Mouse (Mus musculus): ENCODE measurements at regions not wholly inside any gene's neighbourhood (a gene's known extent, or its start where the extent isn't known, plus 50 kb on each side); places are given as distances from the start of the nearest gene placed in this dataset.
A peak's percentile ranks its signal among the peaks of the same experiment; 100 is the strongest.

- intact Hi-C loops (cut with DNase I): no loop called here
- DNase-seq: no peak
Observed at GRCm38 (mm10) chr17:79497629-79498028, 114.0 kb upstream of the Rmdn2 start.

DNA sequence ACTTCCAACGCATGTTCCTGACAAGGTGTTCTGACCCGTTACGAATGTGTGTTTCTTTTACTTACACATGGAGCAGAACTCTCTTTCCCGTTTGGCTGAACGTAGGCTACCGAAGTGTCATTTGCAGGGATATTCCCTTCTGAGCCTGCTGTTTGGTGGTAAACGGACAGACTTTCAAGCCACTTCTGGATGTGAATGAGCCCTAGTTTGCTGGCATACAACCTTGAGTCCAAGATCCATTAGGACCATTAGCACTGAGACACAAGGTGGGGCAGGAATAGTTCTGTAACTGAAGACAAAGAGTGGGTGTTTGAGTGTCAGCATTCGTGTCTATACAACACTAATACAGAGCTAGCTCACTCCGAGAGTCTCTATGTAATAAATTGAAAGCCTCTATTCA lies 113.3 kb upstream of the Rmdn2 start:
- intact Hi-C loops (cut with DNase I): no loop called here
- DNase-seq: no peak

- peak; percentile 71 for DNase-seq
- intact Hi-C loops (cut with DNase I): no loop called here
Observed at GRCm38 (mm10) chr17:79501031-79501474, 110.6 kb upstream of the Rmdn2 start.

DNA sequence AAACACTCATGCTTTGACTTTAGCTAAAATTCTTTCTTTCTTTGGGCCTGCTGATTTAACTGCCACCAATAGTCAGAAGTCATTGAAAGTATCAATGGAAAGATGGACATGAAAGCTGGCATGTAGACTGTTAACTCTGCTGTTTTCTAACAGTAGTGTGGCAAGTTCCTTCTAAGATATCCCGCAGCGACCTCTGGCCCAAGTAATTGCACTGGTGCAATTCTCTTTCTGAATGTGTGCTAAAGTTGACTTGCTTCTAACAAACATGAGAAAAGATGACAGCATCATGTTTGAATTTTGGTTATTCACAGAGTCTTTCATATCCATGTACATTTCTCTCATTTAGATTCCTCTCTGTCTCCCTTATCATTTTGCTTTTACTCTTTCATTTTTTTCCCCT lies 109.7 kb upstream of the Rmdn2 start:
- intact Hi-C loops (cut with DNase I): no loop called here
- DNase-seq: no peak

DNA sequence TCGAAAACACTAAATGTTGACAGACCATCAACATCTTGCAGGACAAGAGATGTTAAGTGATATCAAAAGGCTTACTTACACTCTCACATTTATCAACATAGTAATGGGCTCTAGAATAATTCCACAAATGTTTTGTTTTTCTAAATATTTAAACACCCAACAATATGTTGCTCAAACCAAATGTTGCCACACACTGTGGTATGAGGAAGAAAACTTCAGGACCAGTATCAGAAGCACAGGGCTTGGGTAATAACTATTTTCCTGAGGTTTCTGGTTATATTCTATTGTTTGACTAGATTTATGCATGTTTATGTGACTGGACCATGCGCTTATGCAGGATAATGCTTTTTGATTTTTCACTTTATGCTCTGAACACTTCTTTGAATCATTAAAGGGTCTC lies 108.6 kb upstream of the Rmdn2 start:
- no peak for DNase-seq
- intact Hi-C loops (cut with DNase I): no loop called here

- no peak for DNase-seq
- intact Hi-C loops (cut with DNase I): no loop called here
Observed at GRCm38 (mm10) chr17:79504209-79504608, 107.5 kb upstream of the Rmdn2 start.

GRCm38 (mm10) chr17:79505565-79505964 lies 106.1 kb upstream of the Rmdn2 start:
- DNase-seq: no peak
- intact Hi-C loops (cut with DNase I): no loop called here

DNA sequence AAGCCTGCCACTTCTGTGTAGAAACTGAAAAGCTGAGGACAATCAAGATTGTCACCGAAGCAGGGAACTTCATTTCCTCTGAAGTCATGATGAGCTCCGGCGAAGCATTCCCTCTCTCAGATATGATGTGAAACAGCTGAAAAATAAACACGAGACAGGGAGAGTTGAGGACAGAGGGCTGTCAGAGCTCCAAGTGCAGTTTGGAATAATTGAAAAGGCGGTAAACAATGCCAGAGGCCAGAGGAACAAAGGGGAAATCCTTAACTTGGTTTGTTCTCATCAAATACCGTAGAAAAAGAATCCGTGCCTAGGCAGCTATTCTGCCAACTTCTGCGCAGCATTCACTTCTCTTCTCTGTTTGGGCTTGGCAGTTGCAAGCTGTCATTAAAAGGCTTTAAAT lies 102.4 kb upstream of the Rmdn2 start:
- intact Hi-C loops (cut with DNase I): no loop called here

DNA sequence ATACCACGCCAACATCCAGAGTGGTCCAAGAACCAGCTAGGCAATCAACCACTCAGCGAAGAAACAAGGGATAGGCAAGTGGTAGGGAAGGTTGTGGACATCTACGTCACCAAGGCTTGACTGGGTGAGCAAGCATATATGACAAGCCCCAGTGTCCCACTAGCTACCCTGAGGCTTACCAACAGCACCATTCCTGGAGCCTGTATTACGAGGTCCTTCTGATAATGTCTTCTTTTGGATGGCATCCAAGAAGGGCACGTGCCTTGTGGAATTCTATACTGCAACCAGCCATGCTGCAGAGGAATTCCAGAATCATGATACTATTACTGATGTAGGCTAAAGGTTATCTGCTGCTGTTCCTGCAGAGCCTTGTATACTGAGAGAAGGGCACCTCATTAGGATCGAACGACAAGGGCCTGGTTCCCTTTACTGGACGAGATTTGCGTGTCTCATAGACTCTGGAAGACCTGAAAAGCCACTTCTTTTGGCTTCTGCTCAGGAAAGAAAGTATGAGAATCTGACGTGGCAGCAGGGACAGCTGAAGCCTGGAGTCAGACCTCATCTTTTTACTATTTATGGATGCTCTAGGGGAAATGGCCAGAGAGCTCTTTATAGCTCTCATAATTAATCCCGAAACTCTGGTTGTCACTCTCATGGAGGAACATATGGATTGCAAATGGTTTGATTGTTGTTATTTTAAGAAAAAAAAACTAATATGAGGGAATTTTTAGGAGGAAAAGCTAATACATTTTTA lies 101.5 kb upstream of the Rmdn2 start:
- no peak for DNase-seq
- intact Hi-C loops (cut with DNase I): no loop called here

More for the DNA sequence above, 102.4 kb upstream of the Rmdn2 start:
- no peak for DNase-seq

DNA sequence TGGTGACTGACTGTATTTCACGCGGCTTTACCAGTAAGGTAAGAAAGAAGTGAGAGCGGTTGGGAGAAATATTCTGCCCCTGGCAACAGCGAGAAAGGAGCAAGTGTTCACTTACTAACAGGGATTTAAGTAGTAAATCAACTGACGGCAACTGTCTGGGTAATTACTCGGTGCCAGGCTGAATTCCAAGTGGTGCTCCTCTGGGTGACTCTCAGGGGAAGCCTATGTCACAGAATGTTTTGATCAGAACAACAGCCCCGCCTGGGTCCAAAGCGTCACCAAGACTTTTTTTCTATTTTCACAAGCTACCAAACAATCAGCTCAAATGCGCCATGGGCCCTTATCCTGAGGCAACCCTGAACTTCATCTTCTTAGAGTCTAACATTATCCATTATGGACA lies 100.4 kb upstream of the Rmdn2 start:
- DNase-seq: no peak
- intact Hi-C loops (cut with DNase I): no loop called here

- no peak for DNase-seq
- intact Hi-C loops (cut with DNase I): no loop called here
Observed at GRCm38 (mm10) chr17:79514076-79514475, 97.6 kb upstream of the Rmdn2 start.

DNA sequence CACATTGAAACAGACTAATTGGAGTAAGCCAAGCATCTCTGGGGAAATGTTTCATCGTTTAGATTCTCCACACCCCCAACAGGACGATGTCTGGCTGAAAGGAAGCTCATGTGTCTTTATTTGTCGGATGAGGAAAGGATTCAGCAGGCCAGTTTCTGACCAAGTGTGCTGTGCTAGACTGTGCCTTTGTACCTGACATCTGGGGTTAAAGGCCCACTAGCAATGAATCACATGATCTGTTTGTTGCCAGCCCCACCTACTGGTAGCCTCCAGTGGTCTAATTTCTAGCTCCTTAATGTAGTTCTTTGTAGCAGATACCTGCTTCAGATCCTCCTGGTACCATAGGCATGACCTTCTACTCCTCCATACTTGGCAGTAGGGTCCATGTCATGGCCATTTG lies 93.5 kb upstream of the Rmdn2 start:
- DNase-seq: no peak
- intact Hi-C loops (cut with DNase I): no loop called here

DNA sequence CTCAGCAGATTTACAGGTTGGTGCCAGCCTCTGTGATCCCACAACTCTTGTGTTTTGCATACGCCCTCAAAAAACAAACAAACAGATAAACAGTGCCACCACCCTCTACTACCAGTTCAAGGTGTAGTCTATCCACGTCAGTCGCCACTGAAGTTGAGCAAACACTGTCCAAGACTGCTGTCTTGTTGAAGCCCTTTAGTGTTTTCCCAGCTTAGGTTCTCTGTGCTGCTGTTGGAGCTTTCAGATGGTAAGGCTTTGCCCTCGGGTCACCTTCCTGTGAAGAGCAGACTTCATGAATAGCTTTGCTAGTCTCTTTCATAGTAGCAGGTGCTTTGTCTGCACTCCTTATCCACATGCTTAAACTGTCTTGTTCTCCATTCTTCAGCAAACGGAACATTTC lies 93.0 kb upstream of the Rmdn2 start:
- no peak for DNase-seq
- intact Hi-C loops (cut with DNase I): no loop called here

GRCm38 (mm10) chr17:79519356-79519755 lies 92.3 kb upstream of the Rmdn2 start:
- no peak for DNase-seq
- intact Hi-C loops (cut with DNase I): no loop called here

- DNase-seq: no peak
- intact Hi-C loops (cut with DNase I): no loop called here
Observed at GRCm38 (mm10) chr17:79520283-79520682, 91.4 kb upstream of the Rmdn2 start.

- DNase-seq: no peak
- intact Hi-C loops (cut with DNase I): no loop called here
Observed at GRCm38 (mm10) chr17:79521691-79522090, 90.0 kb upstream of the Rmdn2 start.

DNA sequence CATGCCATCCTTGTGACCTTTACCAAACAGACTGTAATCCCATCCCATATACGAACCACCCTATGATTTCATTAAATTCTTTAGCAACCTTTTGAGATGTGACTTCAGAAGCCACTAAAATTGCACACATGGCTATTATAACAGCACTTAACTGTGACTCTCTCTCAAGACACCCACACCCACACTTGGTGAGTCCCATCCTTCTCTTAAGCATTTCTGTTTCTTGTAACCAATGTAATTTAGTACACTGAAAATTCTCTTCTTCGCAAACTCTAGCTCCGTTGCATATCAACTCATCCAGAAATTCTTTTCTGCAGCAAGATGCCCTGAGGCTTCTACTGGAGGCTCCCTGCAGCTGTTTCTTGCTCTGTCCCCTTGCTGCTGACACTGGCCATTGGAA lies 88.4 kb upstream of the Rmdn2 start:
- intact Hi-C loops (cut with DNase I): no loop called here
- no peak for DNase-seq

DNA sequence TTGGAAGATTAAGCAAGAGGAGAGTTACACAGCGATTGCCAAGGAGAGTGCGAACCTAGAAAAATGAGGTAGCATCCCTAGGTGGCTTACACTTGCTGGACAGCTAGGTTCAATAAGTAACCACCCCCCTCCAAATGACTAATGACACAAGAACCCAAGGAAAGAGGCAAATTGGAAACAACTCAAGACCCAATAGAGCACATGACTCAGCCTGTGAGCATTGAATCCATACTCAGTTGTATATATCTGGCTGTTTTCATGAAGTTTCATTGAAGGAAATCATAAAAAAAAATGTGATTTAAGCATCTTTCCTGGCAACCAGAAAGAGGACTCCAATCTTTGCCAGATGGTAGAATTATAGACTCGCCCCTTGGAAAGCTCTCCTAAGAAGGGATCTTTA lies 84.3 kb upstream of the Rmdn2 start:
- no peak for DNase-seq
- intact Hi-C loops (cut with DNase I): no loop called here

DNA sequence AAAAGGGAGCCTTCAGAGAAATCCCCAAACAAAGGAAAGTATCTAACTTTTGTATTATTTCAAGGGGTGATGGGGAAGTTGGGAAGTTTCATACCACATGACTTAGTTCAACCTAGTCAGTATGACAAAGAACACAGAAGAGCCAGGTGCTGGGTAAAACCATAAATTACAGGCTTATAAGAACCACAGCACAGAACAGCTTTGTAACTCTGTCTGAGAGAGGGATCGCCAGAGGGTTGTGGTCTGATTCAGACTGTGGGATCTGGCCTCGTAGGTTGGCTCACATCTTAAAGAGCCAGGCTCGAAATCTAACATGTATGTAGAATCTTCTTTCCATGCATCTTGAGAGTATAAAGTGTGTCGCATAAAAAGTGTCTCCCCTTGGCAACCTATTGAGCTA lies 75.1 kb upstream of the Rmdn2 start:
- intact Hi-C loops (cut with DNase I): no loop called here

GRCm38 (mm10) chr17:79538789-79539188 lies 72.9 kb upstream of the Rmdn2 start:
- DNase-seq: no peak
- intact Hi-C loops (cut with DNase I): no loop called here

More for the DNA sequence above, 75.1 kb upstream of the Rmdn2 start:
- no peak for DNase-seq

GRCm38 (mm10) chr17:79540038-79540437 lies 71.6 kb upstream of the Rmdn2 start:
- no peak for DNase-seq
- intact Hi-C loops (cut with DNase I): no loop called here

DNA sequence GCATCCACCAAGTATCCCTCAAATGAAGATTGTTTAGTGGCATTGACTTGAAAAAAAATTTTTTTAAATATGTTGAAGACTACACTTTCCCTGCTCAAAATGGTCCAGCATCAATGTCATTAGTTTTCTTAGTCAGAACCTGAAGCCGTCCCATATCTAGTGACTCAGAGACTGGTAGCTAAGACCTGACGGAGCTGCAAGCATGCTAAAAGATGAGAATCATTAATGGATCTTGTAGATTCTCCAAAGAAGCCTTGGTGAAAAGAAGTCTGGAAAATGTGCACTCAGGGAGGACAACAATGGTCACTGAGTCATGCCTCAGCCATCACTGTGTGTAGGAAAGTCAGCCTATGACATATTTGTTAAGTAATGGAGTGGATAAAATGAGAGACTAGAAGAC lies 71.2 kb upstream of the Rmdn2 start:
- intact Hi-C loops (cut with DNase I): no loop called here
- DNase-seq: no peak

DNA sequence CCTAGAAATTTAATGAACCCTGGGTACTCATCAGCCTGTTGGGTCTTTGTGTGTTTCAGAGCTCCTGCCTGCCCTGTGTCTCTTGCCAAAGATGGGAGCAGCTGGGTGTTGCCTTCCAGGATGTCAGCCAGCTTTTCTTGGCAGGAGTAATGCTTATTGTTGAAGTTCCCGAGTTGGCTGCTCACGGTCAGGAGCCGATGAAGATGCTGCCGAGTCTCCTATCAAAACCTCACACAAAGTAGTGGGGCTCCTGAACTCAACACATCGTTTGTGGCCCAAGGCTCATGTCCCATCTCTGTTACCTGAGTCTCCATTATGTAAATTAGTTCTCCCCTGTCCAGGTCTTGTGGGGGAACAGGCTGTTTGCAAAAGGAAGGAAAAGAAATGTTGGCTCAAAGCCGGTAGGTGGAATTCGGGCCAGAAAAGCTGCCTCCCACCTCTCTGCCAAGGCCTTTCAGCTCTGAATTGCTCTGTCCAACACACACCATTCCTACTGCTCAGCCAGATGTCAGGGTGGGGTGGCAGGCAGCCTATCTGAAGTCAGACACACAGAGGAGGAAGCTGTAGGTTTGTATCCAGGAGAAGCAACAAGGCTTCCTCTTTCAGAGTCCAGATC lies 67.6 kb upstream of the Rmdn2 start:
- intact Hi-C loops (cut with DNase I): no loop called here
- DNase-seq: peak; percentile 88

Data from left cerebral cortex, postnatal 4 days (tissue).